Mouse (Mus musculus): ENCODE measurements around the gene 9430097D07Rik.

DNA sequence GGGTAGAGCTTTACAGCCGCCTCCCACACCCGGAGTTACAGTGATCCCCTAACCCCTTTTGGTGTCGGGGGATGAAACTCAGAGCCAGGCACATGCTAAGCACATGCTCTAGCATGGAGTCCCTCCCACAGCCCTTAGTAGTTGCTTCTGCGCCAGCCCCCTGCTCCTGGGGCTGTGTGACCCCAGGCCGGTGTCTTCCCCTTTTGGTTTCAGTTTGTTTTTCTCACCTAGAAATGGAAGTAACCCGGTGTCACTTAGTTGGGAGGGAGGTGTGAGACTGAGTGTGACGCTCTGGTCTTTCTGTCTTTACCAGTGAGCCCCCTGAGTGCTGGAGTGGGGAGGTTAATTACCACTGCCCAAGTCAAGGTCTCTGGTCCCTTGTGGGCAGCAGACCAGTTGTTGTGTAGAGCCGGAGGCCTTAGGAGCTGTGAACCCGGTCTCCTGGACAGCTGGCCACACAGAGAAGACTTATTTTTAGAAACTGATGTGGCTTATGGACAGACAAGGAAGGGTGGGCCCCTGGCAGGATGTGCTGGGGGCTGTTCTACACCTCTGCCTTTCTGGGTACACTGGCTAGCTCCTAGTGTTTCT lies 12.3 kb upstream of the 9430097D07Rik start:
- no peak for TF ChIP-seq CHD2 (IDR thresholded peaks at IDR 0.05; ENCODE audit: low read depth, low read length)
- no peak for TF ChIP-seq HCFC1 (IDR thresholded peaks at IDR 0.05; ENCODE audit: borderline replicate concordance, insufficient read depth, low read length)
